Mouse (Mus musculus): ENCODE measurements around the gene Msx2. TPM values are rescaled to one million over a fixed set of nuclear protein-coding genes. Genes with fewer than 3 reads are reported as not detected.
A peak's percentile ranks its signal among the peaks of the same experiment; 100 is the strongest.

The Msx2 gene
- total RNA-seq (2021): 1 to 10 TPM; 1.1 to 1.2 TPM
- long read RNA-seq, partial matches to known transcripts: 0 of 1 reads
- long read RNA-seq, other reads (novel, unspliced or antisense): 0 of 1 reads

DNA sequence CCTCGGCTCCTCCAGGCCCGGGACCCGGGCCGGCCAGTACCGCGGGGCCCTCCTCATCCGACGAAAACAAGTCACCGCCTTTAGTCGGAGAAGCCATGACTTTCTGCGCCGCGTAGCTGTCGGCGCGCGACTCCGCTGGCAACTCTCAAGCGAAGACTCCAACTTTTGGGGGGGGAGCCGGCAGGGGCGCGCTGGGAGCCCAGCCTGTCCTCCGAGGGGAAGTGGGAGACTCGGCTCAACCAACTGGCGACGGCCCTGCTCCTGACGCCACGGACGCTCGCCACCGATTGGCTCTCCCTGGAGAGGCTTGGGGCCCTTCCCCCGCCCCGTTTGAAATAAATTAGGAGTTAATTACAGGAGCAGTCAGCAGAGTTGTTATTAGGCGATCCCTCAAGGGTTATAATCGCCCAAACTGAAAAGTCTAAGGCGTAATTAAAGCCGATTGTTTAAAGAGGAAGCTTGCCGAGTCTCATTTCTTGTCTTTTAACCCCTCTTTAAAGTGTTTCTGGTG lies at the start of gene Msx2:
Gene Msx2, minus strand, starts transcription at position 461 of the 511 bp plus-strand sequence.
- peak; percentile 45 to 75 for DNase-seq (ENCODE audit: low spot score in 2 of 2)

DNA sequence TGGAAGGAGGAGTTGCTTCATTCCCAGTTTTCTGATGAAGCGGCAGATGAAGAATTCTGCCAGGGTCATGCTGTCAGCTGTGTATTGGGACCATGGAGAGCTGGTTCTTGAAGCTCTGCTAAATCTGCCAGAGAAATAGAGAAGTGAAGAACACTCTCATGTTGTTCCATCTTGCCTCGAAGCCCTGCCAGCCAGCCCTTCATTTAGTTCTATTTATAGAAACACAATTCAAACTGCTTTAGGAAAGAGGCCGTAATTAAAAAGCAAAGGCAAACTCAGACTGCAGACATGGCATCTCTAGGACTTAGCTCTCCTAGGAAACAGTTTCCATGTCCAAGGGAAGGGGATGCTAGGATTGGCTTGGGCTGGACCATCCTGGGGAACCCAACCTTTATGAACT lies 48.6 kb upstream of the Msx2 start:
- peak in 1 of 2 experiments; percentile 20 for DNase-seq (ENCODE audit: low spot score in 2 of 2)

DNA sequence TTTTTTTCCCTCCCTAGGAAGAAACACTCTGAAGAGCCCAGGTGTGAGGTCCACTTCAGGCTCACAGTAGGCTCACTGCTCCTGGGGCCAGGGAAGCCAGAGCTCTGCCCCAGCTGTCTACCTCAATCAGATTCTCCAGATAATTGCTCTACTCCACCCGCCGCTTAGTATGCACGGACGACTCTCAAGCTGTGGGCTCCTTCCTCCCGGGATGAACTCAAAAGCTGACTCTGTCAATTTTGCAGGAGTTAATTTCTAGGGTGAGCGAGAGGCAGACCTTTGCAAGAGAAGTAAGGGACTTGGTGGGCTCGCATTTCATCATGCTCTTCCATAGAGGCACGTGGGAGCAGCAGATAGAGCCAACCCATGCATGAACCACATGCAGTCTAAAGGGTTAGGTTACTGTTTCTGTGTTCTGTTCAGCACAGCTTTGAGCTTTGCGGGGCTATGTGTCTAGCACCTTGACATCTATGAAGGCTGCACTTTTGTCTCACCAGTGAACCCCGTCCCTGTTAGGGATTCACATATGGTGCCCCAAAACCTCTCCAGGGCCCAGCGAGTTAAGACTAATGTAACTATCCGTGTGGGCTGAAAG lies 47.6 kb upstream of the Msx2 start:
- no peak for DNase-seq (ENCODE audit: low spot score in 2 of 2)

DNA sequence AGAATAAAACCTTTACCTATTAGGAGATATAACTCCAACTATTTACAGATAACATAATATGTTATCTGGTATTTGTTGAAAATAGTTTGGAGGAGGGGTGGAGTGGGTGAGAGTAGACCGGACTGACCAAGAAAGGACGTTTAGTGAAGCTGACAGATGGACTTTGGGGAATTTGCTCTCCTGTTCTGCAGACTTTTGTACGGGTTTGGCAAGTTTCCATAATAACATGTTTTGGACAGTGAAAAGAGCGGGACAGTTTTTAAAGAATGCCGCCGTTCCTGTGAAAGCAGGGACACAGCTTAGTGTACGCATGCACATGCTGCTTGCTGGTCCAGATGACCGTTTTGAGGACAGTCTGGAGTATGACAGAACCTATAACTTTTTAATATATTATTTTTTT lies 46.9 kb upstream of the Msx2 start:
- DNase-seq (ENCODE audit: low spot score in 2 of 2): no peak

DNA sequence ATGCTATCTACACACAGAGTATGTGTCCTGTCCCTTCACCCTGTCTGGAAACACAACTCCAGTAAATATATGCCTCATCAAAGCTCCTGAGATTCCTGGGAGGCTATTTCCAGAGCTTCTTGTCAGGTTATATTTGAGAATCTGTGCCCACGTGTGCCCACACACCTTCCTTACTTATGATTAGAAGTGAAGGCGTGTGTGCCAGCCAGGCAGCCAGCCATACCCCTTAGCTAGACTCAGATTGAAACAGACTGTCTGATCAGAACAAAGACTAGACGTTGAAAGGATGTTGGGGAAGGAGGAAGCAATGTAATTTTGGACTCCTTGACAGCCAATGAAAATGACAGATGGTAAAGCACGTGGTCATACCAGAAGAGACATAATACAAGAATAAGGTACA lies 45.4 kb upstream of the Msx2 start:
- no peak for DNase-seq (ENCODE audit: low spot score in 2 of 2)

DNA sequence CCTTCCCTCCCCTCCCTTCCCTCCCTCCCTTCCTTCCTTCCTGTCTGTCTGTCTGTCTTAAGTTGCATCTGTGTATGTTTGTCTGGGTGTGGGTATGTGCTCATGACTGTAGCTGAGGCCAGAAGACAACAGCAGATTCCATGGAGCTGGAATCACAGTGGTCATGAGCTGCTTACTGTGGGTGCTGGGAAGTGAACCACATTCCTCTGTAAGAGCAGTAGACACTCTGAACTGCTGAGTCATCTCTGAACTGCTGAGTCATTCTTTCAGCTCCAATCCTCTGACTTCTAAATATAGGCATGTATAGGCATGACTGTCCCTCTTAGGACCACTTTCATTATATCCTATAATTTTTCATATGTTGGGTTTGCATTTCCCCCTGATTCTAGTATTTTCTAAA lies 41.7 kb upstream of the Msx2 start:
- no peak for DNase-seq (ENCODE audit: low spot score in 2 of 2)

DNA sequence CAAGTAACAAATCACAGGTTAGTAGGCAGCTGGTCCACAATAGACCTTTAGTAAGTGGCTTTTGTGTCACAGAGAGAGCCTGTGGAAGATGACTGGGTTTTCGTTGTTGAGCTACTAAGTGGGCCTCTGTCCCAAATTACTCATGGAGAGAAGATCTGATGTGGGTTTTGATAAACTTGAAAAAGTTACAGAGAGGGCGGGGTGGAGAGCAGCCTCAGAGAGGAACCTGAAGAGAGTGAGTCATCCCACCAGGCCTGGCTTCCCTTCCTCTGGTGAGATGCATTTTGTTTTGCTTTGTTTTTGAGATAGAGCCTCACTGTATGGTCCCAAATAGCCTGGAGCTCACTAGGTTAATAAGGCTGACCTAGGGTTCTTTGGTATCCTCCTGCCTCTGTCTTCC lies 38.5 kb upstream of the Msx2 start:
- no peak for DNase-seq (ENCODE audit: low spot score in 2 of 2)

DNA sequence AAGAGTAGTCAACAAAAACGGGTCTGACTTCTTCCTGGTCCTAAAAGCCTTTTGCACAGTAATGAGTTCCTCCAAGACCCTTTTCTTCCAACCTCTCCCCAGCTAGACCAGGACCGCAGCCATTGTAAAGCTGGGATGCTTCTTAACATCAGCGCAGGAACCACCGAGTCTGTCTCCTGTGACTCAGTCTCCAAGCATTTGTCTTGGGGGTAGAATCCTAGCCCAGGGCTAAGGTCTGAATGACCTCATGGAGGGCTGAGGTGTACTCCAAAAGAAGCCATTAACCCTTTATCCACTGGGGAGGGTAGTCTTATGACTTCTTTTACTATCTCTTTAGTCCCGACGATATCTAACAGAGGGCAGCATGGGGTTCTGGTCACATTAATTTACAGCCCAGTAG lies 29.5 kb upstream of the Msx2 start:
- no peak for DNase-seq (ENCODE audit: low spot score in 2 of 2)

DNA sequence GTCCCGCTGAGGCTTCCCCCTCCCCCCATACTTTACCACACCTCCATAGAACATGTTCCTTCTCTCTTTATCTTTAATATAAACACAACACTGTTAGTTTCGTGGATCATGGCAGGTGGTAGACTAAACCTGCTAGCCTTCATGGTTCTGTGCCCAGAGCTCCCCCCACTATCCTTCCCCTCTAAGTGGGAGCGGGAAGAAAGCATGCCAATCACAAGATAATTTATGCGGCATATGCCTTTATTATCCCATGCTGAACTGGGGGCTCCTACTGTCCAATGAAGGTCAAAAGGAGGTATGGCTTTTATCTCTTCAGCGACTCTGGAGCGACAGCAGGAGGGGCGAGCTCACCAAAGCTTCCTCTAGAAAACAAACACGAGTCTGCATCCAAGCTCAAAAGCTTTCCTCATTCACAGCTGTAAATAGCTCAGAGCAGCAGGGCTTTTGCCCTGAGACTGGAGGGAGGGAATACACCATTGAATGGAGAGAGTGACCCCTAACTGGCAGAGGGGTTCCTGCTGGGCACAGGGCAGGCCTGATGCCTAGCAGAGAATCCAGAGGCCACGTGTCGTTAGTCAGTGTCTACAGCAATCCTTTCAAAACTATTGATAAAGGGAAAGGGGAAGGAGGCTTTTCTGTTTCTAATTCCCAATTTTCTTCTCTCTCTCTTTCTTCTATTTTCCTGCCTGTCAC lies 28.8 kb upstream of the Msx2 start:
- no peak for DNase-seq (ENCODE audit: low spot score in 2 of 2)

DNA sequence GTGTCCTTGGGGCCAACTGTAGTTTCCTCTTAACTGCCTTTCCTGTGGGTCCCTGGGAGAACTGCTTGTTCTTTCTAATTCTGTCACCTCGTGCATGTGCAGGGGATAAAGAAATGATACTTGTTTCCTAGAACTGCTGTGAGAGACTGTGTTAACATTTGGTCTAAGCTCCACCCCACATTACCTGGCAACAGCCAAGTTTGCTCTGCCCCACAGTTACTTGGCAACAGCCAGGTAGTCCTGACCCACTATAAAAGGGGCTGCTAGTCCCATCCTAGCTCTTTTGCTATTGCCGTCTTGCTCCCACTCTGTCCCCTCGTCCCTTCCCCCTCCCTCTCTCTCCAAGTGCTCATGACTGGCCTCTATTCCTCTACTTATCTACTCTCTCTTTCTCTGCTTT lies 28.2 kb upstream of the Msx2 start:
- no peak for DNase-seq (ENCODE audit: low spot score in 2 of 2)

DNA sequence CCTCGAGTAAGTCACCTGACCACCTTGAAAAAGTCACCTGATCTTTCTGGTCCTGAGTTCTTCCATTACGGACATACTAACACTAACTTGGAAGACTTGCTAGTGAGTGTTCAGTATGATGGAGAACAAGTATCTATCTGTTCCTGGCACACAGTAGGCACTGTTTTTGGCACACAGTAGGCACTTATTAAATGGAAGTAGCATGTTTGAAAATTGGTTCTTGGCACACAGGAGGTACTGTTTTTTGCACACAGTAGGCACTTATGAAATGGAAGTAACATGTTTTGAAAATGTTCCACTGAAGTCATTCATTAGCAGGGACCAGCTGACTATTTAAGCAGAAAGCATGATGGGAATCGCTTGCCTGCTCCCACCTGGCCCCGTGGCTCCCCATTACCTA lies 13.6 kb upstream of the Msx2 start:
- no peak for DNase-seq (ENCODE audit: low spot score in 2 of 2)

DNA sequence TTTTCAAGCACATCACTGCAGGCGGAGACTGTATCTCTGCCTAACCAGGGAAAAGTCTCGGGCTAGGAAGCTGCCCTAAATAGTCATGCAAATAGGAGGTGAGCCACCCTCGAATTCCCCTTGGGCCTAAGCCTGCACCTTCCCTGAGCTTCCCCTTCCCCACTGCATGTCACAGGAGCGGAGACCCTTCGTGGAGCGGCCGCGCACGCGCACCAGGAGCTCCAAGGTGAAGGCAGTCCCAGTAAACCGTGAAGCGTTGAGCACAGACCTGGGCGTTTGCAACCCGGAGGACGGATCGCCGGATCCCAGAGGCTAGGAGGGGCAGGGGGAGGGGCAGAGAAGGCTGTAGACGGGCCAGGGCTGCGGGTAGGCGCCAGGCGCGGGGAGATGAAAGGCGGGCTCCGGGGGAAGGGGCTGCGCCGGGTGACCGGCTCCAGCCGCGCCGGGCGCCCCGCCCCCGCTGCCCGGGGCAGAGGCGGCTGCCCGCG lies 2.9 kb upstream of the Msx2 start:
- DNase-seq (ENCODE audit: low spot score in 2 of 2): peak; percentile 34 to 50

DNA sequence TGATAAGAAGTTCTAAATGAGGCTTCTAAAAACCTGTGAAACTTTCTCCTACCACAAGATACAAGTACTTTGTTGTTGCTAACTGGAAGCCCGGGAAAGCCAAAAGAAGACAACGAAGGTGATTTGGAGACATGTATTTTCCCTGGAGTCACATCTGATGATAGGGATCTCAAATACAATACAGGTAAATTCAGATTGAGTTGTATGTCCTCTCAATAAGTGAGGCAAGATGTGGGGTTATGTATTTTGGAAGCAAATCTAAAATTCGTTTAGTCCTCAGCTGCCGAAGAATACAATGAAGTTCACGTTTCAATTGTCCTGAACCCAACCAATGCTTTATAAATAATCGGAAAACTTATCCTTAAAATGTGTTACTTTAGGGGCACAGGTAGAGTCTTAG lies 1.6 kb upstream of the Msx2 start:
- no peak for DNase-seq (ENCODE audit: low spot score in 2 of 2)

DNA sequence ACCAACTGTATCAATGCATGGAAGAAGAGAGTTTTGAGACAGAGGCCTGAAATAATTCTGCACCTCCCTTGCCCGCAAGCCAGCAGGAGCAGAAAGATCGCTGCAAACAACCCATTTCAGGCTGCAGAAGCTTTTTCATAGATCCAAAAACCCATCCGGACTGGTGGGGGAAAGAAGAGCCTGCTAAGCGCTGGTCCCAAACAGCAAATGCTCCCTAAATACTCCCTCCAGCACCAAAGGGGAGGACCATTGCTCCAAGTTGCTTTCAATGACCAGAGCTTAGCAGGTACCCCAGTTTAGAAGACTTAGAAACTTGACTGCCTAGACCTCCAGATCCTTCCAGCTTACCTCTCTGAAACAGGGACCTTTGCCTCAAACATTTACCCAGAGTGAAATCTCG lies 1.1 kb upstream of the Msx2 start:
- no peak for DNase-seq (ENCODE audit: low spot score in 2 of 2)

DNA sequence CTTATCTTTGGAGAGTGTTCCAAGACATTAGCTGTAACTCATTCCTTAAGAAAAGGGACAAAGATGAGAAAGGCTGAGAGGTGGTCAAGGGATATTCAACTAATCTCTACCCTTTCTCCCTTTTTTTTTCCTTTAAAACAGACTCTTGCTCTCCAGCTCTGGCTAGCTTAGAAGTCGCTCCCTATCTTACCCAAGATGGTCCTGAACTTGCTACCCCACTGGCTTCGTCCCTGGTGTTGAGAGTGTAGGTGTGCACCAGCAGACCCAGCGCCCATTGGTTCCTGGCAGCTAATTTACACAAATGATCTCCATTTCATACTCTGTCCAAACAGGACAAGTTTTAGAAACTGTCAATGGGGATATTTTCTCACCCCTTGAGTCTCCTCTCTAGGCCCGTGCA lies 417 bp upstream of the Msx2 start:
- DNase-seq (ENCODE audit: low spot score in 2 of 2): no peak

DNA sequence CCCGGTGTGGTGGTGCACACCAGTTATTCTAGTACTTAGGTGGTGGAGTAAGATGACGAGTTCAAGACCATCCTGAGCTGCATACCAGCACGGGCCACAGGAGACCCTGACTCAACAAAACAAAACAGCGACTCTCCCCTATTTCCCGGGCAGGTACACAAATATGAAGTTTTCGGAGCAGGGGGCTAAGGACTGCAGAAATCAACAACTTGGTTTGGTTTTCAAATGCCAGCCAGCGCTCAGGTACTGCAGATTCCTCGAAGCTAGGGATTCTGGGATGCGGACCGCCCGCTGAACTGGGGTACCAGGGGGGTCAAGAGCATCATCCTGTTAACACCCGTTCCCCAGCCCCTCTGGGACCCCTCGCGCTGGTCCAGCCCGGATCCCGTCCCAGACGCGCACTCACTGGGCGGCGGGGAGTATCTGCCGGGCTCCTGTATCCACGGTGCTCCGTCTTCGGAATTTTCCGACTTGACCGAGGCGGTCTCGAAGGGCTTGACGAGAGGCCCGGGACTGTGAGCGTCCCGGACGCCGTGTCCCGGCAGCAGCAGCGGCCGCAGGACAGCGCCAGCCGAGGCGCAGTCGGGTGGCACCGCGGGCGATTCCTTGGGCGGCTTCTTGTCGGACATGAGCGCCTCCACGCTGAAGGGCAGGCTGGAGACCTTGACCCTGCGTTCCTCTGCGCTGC lies 804 bp downstream of the Msx2 start:
- no peak for DNase-seq (ENCODE audit: low spot score in 2 of 2)

DNA sequence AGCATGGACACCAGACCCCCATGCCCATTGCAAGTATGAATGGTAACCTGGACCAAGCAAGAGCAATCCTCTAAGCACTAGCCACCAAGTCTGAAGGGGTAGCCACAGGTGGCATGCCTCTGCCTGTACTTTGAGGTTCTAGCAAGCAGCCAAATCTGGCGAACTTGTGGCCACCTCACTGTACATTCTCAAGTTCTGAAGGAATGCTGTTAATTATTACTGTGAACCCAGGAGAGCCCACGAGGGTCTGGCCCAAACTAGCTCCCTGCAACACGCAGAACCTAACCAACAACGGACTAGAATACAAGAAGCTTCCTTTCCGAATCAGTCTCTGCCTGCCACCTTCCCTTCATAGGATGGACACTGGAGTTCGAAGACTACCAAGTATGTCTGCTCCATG lies 1.5 kb downstream of the Msx2 start:
- DNase-seq (ENCODE audit: low spot score in 2 of 2): no peak

DNA sequence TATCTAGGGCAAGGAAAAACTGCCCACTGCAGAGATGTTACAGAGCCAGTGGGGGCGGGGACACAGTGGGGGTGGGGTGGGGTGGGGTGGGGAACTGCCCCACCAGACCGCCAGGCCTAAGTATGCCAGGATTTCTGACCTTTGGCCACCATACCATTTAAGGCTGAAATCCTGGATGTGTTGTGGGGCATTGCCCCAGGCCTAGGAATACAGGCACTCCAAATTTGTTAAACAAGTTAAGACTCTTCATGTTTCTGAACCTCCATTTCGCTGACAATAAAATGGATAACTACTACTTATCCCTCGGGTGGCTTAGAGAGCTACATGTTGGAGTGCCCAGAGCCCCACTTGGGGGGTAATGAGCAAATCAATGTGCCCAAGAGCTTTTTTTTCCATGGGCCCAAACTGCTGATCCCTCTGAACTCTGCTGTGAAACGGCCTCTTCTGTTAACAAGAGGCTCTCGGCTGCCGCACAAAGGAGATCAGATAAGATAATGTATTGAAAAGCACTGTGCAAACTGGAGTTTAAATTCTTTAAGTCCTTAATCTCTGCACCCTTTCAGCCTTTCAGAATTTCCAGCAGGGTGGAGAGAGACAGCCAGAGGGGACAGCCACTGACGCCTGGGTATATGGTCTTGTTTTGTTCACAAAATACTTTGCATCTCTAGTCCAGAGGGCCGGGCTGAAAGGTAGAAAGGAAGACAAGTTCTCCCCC lies 2.3 kb downstream of the Msx2 start:
- DNase-seq (ENCODE audit: low spot score in 2 of 2): no peak

DNA sequence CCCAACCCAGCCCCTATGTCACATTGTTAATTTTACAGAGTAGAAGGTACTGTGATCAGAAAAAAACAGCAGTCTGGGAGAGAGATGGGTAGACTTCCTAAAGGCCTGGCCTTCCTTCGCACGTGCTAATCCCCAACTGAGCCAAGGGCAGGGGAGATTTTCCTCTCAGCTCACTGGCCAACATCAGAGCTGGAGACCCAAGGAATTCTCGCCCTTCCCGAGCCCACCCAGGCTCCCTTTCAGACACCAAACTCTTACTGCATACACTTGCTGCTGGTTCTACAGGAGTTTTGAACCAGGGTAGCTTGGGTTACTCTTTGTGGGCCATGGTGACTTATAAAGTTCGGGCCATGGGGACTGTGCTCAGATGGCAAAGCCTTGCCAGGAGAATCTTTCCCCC lies 3.1 kb downstream of the Msx2 start:
- DNase-seq (ENCODE audit: low spot score in 2 of 2): no peak

DNA sequence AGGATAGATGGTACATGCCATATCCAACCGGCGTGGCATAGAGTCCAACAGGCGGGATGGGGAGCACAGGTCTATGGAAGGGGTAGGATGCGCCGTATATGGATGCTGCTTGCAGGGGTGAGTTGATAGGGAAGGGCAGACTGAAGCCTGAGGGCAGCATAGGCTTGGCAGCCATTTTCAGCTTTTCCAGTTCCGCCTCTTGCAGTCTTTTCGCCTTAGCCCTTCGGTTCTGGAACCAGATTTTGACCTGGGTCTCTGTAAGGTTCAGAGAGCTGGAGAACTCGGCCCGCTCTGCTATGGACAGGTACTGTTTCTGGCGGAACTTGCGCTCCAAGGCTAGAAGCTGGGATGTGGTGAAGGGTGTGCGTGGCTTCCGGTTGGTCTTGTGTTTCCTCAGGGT lies 4.7 kb downstream of the Msx2 start:
- no peak for DNase-seq (ENCODE audit: low spot score in 2 of 2)

DNA sequence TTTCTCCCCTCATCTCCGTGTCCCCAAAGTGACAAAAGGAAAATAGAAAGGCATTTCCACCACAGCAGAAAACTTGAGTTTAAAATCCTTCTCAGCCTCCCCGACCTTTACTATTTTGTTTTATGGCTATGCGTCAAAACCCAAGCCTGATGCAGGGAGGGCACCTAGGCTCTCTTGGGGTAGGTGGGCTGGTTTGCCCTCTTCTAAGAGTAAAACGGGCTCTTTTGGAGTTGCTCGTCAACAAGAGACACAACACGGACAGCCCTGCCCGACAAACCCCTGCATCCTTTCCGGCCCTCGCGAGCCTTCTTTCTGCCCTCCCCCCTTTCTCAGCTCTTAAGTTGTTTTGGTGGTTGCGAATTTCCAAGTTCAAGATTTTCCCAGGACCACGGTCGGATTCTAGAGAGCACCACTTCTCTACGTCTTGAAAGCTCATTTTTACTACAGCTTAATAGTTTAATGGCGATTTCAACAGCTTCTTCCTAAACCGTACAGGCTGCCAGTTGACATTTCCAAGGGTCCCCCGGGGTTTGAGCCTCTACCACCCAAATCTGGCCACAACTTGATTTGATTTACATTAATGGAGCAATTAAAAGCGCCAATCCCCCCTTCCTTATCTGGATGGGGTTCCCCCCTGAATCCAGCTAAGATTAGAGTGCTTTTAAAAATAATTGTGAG lies 6.5 kb downstream of the Msx2 start:
- DNase-seq (ENCODE audit: low spot score in 2 of 2): no peak
